Mouse (Mus musculus): Measurements from ENCODE around the gene Rnf224.

GRCm38 (mm10) chr2:25246183-25247072 lies 9.8 kb upstream of the Rnf224 start, which contains the start of gene AL732309.1:
- TF ChIP-seq POLR2A (IDR thresholded peaks at IDR 0.05; ENCODE audit: low read depth, low read length) (no peak), CTCF (conservative IDR thresholded peaks at IDR 0.05; ENCODE audit: insufficient read depth, insufficient read length, low read depth, low read length) (no peak)

Data from kidney, adult 2 months (tissue).